Mouse (Mus musculus) ZHBTc4 (cell line): ENCODE measurements around the gene Il2.
A peak's percentile ranks its signal among the peaks of the same experiment; 100 is the strongest.

Experiments used
- DNase-seq: peaks from one replicate; pipeline ENCODE4 v3.0.0-alpha.2; 2011; ENCODE audit warnings: low read depth, low spot score

Il2 gene

GRCm38 (mm10) chr3:37125655-37126054 is at the start of gene Il2:
TSS of gene Il2 (minus strand) at chr3:37125959.
- no peak for DNase-seq

- no peak for DNase-seq
Measured at GRCm38 (mm10) chr3:37174711-37175572, 49.2 kb upstream of the Il2 start.

GRCm38 (mm10) chr3:37173285-37173684 is 47.5 kb upstream of the Il2 start:
- no peak for DNase-seq

GRCm38 (mm10) chr3:37169283-37169682 is 43.5 kb upstream of the Il2 start:
- DNase-seq, result no peak

GRCm38 (mm10) chr3:37161096-37161495 is 35.3 kb upstream of the Il2 start:
- DNase-seq, result no peak

- no peak for DNase-seq
Measured at GRCm38 (mm10) chr3:37158246-37158645, 32.5 kb upstream of the Il2 start.

GRCm38 (mm10) chr3:37157082-37157481 is 31.3 kb upstream of the Il2 start:
- DNase-seq, result no peak

- no peak for DNase-seq
Measured at GRCm38 (mm10) chr3:37154396-37154795, 28.6 kb upstream of the Il2 start.

GRCm38 (mm10) chr3:37153004-37153403 is 27.2 kb upstream of the Il2 start:
- DNase-seq, result no peak

- no peak for DNase-seq
Measured at GRCm38 (mm10) chr3:37152274-37152673, 26.5 kb upstream of the Il2 start.

- no peak for DNase-seq
Measured at GRCm38 (mm10) chr3:37146810-37147209, 21.1 kb upstream of the Il2 start.

GRCm38 (mm10) chr3:37146406-37146805 is 20.6 kb upstream of the Il2 start:
- no peak for DNase-seq

GRCm38 (mm10) chr3:37144979-37145378 is 19.2 kb upstream of the Il2 start:
- DNase-seq, result no peak

- no peak for DNase-seq
Measured at GRCm38 (mm10) chr3:37141827-37142226, 16.1 kb upstream of the Il2 start.

GRCm38 (mm10) chr3:37140168-37140906 is 14.6 kb upstream of the Il2 start:
- no peak for DNase-seq

GRCm38 (mm10) chr3:37139192-37139591 is 13.4 kb upstream of the Il2 start:
- DNase-seq, result no peak

- DNase-seq, result no peak
Measured at GRCm38 (mm10) chr3:37137231-37137630, 11.5 kb upstream of the Il2 start.

GRCm38 (mm10) chr3:37129063-37129462 is 3.3 kb upstream of the Il2 start:
- no peak for DNase-seq

- DNase-seq, result no peak
Measured at GRCm38 (mm10) chr3:37128269-37128668, 2.5 kb upstream of the Il2 start.

GRCm38 (mm10) chr3:37126162-37126561 is 403 bp upstream of the Il2 start:
- no peak for DNase-seq

GRCm38 (mm10) chr3:37090721-37091120 is 35.0 kb downstream of the Il2 start:
- no peak for DNase-seq

- DNase-seq, result no peak
Measured at GRCm38 (mm10) chr3:37084860-37085259, 40.9 kb downstream of the Il2 start.

- DNase-seq, result peak; percentile 7
Measured at GRCm38 (mm10) chr3:37073211-37073610, 52.5 kb downstream of the Il2 start.
